Mouse (Mus musculus): ENCODE data around the gene Sap30.

GRCm38 (mm10) chr8:57441556-57441955 is 46.1 kb downstream of the Sap30 start:
- TF ChIP-seq POLR2A (IDR thresholded peaks at IDR 0.05; ENCODE audit: borderline replicate concordance, insufficient read depth, low read length) (no peak), CTCF (IDR thresholded peaks at IDR 0.05; ENCODE audit: borderline replicate concordance, insufficient read depth, low read depth, low read length) (no peak)

Measured in cerebellum, adult 2 months (tissue).